Mouse (Mus musculus): Measurements from ENCODE around the gene Arpp19. TPM values are rescaled to one million over a fixed set of nuclear protein-coding genes. Genes with fewer than 3 reads are reported as not detected.
A peak's percentile ranks its signal among the peaks of the same experiment; 100 is the strongest.

Gene Arpp19
- total RNA-seq, 1 experiment = 192 TPM

DNA sequence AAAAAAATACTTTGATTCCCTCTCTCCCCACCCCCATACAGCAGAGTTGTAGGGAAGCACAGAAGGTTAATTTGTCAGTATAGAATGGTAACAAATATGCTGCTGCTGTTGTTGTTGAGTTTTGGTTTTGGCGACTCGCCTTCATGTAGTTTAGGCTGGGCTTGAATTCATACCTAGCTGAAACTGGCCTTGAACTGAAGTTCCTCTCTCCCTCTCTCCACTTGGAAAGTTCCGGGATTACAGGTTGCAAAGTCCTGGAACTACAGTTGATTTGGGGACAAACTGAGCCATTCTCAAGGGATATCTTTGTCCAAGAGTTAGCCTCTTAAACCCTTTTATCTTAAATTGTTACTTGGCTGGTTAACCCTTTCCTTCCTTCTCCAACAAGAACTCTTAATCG lies 1.5 kb upstream of the Arpp19 start:
- Histone ChIP-seq H3K4me1 (ENCODE audit: control insufficient read depth in 2 of 2, insufficient read depth in 2 of 2, low read length in 2 of 2, poor library complexity in 1 of 2) (peaks cover 0 to 4% of the 10 kb centered on the region in 2 experiments; a peak in 2 of 4 replicates), H3K4me3 (ENCODE audit: insufficient read depth in 1 of 2, low read depth in 1 of 2, low read length in 2 of 2, poor library complexity in 1 of 2, severe bottlenecking in 1 of 2) (no peak overlapping the region), H3K9ac (ENCODE audit: insufficient read depth, low read depth, low read length, poor library complexity, severe bottlenecking) (no peak overlapping the region), H3K27ac (ENCODE audit: insufficient read depth, low read depth, low read length, poor library complexity, severe bottlenecking) (no peak overlapping the region), H3K9me3 (ENCODE audit: control insufficient read depth, insufficient read depth, low read depth, low read length) (no peaks in the 10 kb centered on the region), H3K36me3 (ENCODE audit: control insufficient read depth, insufficient read depth, low read length, poor library complexity, severe bottlenecking) (0 out of 2 replicates have a peak, but pooled peaks cover 2% of the 10 kb centered on the region)
- in situ Hi-C loops (cut with MboI; ENCODE audit: low sequenced_read_pairs in 2 of 2, unreplicated experiment in 2 of 2) = no loop called here
- TF ChIP-seq ZC3H11A (IDR thresholded peaks at IDR 0.05; ENCODE audit: borderline replicate concordance, low read depth, low read length) = no peak
- DNase-seq (ENCODE audit: low read depth, low spot score) = no peak

DNA sequence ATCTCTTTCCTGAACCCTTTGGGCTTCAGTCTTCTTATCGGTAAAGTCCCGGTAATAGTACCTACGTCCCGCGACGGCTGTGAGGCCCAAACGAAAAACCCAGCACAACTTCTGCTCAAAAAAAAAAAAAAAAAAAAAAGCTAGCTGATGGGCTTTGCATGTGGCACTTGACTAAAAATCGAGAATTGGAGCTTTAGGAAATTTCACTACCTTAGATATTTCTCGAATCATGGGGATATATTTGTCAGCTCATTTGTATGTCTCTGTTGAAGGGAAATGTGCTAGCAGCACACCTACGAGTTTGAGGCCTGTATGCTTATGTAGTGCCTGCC lies 909 bp downstream of the Arpp19 start:
- TF ChIP-seq MAFK (IDR thresholded peaks at IDR 0.05; ENCODE audit: insufficient read depth, low read depth, low read length) (no peak), ZNF384 (IDR thresholded peaks at IDR 0.05; ENCODE audit: low read depth, low read length) (peak; percentile 41; the same call in 1 of the 2 replicates)
- Histone ChIP-seq H3K4me1 (ENCODE audit: control insufficient read depth in 2 of 2, insufficient read depth in 2 of 2, low read length in 2 of 2, poor library complexity in 1 of 2) (peaks cover 0 to 4% of the 10 kb centered on the region in 2 experiments; a peak in 2 of 4 replicates), H3K27ac (ENCODE audit: insufficient read depth, low read depth, low read length, poor library complexity, severe bottlenecking) (peak overlapping the region; percentile 76), H3K9me3 (ENCODE audit: control insufficient read depth, insufficient read depth, low read depth, low read length) (no peaks in the 10 kb centered on the region), H3K36me3 (ENCODE audit: control insufficient read depth, insufficient read depth, low read length, poor library complexity, severe bottlenecking) (peaks cover 4% of the 10 kb centered on the region), H3K4me3 (ENCODE audit: insufficient read depth in 1 of 2, low read depth in 1 of 2, low read length in 2 of 2, poor library complexity in 1 of 2, severe bottlenecking in 1 of 2) (peak overlapping the region; percentile 99), H3K9ac (ENCODE audit: insufficient read depth, low read depth, low read length, poor library complexity, severe bottlenecking) (peak overlapping the region; percentile 99)
- DNase-seq (ENCODE audit: low read depth, low spot score) = no peak
- in situ Hi-C loops (cut with MboI; ENCODE audit: low sequenced_read_pairs in 2 of 2, unreplicated experiment in 2 of 2) = no loop called here

DNA sequence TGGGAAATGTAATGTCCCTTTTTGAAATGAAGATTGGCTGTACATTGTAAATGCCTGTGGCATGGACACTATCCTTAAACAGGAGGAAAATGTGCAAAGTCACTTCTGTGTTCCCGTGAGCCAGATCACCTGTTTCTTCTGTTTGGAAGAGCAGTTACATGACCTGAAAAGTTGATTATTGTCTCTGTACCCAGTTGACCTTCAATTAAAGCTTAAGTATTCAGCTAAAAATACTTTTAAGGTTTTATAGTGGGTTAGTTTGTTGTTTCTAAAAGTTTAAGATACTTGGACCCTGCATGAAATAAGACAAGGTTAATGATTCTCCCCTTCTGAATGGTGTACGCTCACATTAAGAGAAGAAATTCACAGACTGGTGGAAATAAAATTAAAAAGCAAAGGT lies 3.2 kb downstream of the Arpp19 start:
- TF ChIP-seq ZNF384 (IDR thresholded peaks at IDR 0.05; ENCODE audit: low read depth, low read length) (no peak), HCFC1 (IDR thresholded peaks at IDR 0.05; ENCODE audit: borderline replicate concordance, insufficient read depth, low read length) (no peak), MAFK (IDR thresholded peaks at IDR 0.05; ENCODE audit: insufficient read depth, low read depth, low read length) (no peak), ZC3H11A (IDR thresholded peaks at IDR 0.05; ENCODE audit: borderline replicate concordance, low read depth, low read length) (no peak), CHD2 (IDR thresholded peaks at IDR 0.05; ENCODE audit: low read depth, low read length) (no peak)
- no peak for DNase-seq (ENCODE audit: low read depth, low spot score)
- H3K27ac ChIP-seq (ENCODE audit: insufficient read depth, low read depth, low read length, poor library complexity, severe bottlenecking) = no peak overlapping the region
- H3K4me3 ChIP-seq (ENCODE audit: insufficient read depth in 1 of 2, low read depth in 1 of 2, low read length in 2 of 2, poor library complexity in 1 of 2, severe bottlenecking in 1 of 2) = no peak overlapping the region
- H3K4me1 ChIP-seq (ENCODE audit: control insufficient read depth in 2 of 2, insufficient read depth in 2 of 2, low read length in 2 of 2, poor library complexity in 1 of 2) = peaks cover 0 to 4% of the 10 kb centered on the region in 2 experiments; a peak in 2 of 4 replicates
- in situ Hi-C loops (cut with MboI; ENCODE audit: low sequenced_read_pairs in 2 of 2, unreplicated experiment in 2 of 2) = no loop called here
- no peaks in the 10 kb centered on the region for H3K9me3 ChIP-seq (ENCODE audit: control insufficient read depth, insufficient read depth, low read depth, low read length)
- no peak overlapping the region for H3K9ac ChIP-seq (ENCODE audit: insufficient read depth, low read depth, low read length, poor library complexity, severe bottlenecking)
- peaks cover 4% of the 10 kb centered on the region for H3K36me3 ChIP-seq (ENCODE audit: control insufficient read depth, insufficient read depth, low read length, poor library complexity, severe bottlenecking)

DNA sequence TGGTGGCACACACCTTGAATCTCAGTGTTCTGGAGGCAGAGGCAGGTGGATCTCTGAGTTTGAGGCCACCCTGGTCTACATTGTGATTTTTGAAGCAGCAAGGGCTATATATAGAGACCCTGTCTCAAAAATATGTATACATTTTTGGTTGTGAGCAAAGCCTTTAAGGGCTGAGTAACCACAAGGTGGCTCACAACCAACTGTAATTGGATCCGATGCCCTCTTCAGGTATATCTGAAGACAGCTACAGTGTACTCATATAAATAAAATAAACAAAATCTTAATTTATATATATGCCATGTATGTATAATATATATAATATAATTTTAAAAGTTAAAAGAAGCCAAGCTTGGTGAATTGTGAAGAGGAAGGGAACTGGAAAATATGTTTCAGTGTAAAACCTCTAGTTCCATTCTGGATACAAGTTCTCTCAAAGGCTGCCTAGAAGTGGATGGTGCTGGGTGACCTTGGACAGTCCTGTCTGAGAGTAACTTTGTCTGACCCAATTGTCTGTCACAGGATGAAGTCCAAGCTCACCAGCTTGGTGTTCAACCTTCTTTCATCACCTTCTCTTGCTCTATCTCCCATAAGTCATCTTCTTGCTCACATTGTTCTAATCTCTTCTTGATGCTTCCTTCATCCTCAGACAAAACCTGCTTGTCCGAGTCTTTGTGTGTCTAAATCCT lies 4.6 kb downstream of the Arpp19 start:
- TF ChIP-seq ZC3H11A (IDR thresholded peaks at IDR 0.05; ENCODE audit: borderline replicate concordance, low read depth, low read length) (no peak), ZNF384 (IDR thresholded peaks at IDR 0.05; ENCODE audit: low read depth, low read length) (no peak)
- no peak for DNase-seq (ENCODE audit: low read depth, low spot score)

DNA sequence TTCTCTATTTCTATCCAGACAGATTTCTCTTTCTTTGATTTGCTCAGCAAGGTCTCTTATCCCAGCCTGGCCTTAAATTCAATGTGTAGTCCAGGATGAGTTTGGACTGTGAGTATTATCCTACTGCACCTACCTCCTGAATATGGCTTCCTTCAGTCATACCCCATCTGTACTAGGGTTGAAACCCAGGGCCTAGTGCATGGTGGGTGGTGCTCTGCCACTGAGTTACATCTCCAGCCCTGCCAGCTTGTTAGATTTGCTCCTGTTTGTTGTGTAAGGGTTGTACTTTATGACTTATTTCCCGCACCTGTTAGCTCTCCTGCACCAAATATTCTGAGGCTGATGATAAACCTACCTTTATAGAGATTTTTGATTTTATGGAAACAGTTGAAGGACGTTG lies 5.8 kb downstream of the Arpp19 start:
- peaks cover 4% of the 10 kb centered on the region for H3K36me3 ChIP-seq (ENCODE audit: control insufficient read depth, insufficient read depth, low read length, poor library complexity, severe bottlenecking)
- no peak for DNase-seq (ENCODE audit: low read depth, low spot score)
- peaks cover 0 to 4% of the 10 kb centered on the region in 2 experiments; a peak in 1 of 4 replicates for H3K4me1 ChIP-seq (ENCODE audit: control insufficient read depth in 2 of 2, insufficient read depth in 2 of 2, low read length in 2 of 2, poor library complexity in 1 of 2)
- H3K9me3 ChIP-seq (ENCODE audit: control insufficient read depth, insufficient read depth, low read depth, low read length) = no peaks in the 10 kb centered on the region
- H3K4me3 ChIP-seq (ENCODE audit: insufficient read depth in 1 of 2, low read depth in 1 of 2, low read length in 2 of 2, poor library complexity in 1 of 2, severe bottlenecking in 1 of 2) = no peak overlapping the region
- H3K27ac ChIP-seq (ENCODE audit: insufficient read depth, low read depth, low read length, poor library complexity, severe bottlenecking) = no peak overlapping the region
- in situ Hi-C loops (cut with MboI; ENCODE audit: low sequenced_read_pairs in 2 of 2, unreplicated experiment in 2 of 2) = no loop called here
- no peak overlapping the region for H3K9ac ChIP-seq (ENCODE audit: insufficient read depth, low read depth, low read length, poor library complexity, severe bottlenecking)
- TF ChIP-seq CHD2 (IDR thresholded peaks at IDR 0.05; ENCODE audit: low read depth, low read length) (no peak), HCFC1 (IDR thresholded peaks at IDR 0.05; ENCODE audit: borderline replicate concordance, insufficient read depth, low read length) (no peak), ZNF384 (IDR thresholded peaks at IDR 0.05; ENCODE audit: low read depth, low read length) (no peak), ZC3H11A (IDR thresholded peaks at IDR 0.05; ENCODE audit: borderline replicate concordance, low read depth, low read length) (no peak), MAFK (IDR thresholded peaks at IDR 0.05; ENCODE audit: insufficient read depth, low read depth, low read length) (no peak)

More for the DNA sequence above, 4.6 kb downstream of the Arpp19 start:
- Histone ChIP-seq H3K4me1 (ENCODE audit: control insufficient read depth in 2 of 2, insufficient read depth in 2 of 2, low read length in 2 of 2, poor library complexity in 1 of 2) (peaks cover 0 to 4% of the 10 kb centered on the region in 2 experiments; a peak in 1 of 4 replicates), H3K27ac (ENCODE audit: insufficient read depth, low read depth, low read length, poor library complexity, severe bottlenecking) (no peak overlapping the region), H3K9me3 (ENCODE audit: control insufficient read depth, insufficient read depth, low read depth, low read length) (no peaks in the 10 kb centered on the region), H3K36me3 (ENCODE audit: control insufficient read depth, insufficient read depth, low read length, poor library complexity, severe bottlenecking) (peaks cover 4% of the 10 kb centered on the region), H3K9ac (ENCODE audit: insufficient read depth, low read depth, low read length, poor library complexity, severe bottlenecking) (no peak overlapping the region), H3K4me3 (ENCODE audit: insufficient read depth in 1 of 2, low read depth in 1 of 2, low read length in 2 of 2, poor library complexity in 1 of 2, severe bottlenecking in 1 of 2) (no peak overlapping the region)
- in situ Hi-C loops (cut with MboI; ENCODE audit: low sequenced_read_pairs in 2 of 2, unreplicated experiment in 2 of 2) = no loop called here
